Mouse (Mus musculus) kidney, adult 2 months (tissue): ENCODE data around the gene Ddx49.

Experiments
- CTCF ChIP-seq: fragments of 200-500 bp; conservative IDR thresholded peaks from 2 replicates; pipeline ENCODE4 v1.5.1; 2011; ENCODE audit warnings: low read depth, mild to moderate bottlenecking, control low read depth, low read length, moderate library complexity, mixed read lengths; ENCODE audit not compliant: insufficient read depth, insufficient read length
- POLR2A ChIP-seq: fragments of 200-500 bp; IDR thresholded peaks from one replicate; pipeline ENCODE4 v1.6.1; 2011; ENCODE audit warnings: low read depth, low read length, control low read depth

DNA sequence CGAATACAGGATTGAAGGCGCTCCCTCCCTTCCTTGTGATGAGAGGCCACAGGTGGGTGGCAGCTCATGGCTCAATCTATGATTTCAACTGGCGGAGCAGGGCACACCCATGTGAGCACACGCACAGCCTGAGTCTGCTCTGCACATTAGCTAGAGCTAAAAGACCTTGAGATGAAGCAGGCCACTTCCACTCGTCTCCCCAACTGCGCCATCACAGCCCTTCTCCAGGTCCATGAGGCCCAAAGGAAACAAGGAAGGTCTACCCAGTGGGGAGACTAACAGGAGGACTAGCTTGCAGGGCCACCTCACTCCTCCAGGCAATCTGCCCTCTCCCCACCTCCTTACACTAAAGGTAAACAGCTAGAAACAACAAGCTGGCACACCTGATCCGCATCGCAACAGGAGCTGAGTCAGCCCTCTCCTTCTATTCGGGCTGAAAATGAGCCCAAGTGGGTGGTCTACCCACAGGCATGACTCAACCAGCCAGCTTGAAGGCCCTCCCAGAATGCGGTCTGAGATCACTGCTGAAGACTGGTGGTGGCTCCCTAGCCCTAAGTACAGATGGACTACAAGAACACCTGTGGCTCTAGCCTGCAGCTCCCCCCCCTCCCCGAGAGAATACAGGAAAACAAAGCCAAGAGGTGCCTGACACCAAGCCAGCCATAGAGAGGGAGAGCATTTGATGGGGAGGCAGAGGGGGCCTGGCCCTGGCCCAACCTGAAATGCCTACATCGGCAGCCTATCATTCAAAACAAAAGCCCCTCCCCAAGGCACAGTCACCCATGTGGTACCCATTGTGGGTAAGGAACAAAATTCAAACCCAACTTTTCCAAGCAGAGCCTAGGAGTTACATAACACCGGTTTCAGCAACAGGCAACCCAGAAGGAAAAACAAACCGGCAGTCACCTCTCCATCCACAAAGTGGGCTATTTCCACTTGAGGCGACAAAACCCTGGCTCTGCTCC, 49.0 kb upstream of the Ddx49 start:
- TF ChIP-seq POLR2A, result no peak
- TF ChIP-seq CTCF, result no peak
